ENCODE assay signal across 25 mouse cellular contexts in the genomic region with DNA sequence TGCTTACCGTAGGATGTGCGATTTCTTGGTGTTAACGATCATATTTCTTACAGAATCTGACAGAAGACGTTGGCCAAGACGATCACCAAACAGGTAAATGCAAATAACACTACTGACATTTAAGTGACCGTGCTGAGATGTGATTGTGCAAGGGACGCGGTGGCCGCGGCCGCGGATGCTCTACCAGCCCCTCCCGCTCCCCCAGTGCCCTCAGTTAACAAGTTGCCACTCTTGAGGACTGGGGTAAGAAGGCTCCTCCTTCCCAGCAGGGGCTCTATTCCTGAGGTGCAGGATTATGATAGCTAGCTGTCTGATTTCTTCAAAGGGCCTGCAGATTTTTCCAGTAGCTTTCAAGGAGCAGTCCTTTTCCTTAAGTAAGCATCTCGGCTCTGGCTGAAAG.
"Had no signal": no experiment of that assay in that cellular context is flagged by ENCODE, and none has a peak within 500 bp of the region (broad histone marks: within the 10 kb centered on the region; RNA-seq: fewer than 3 reads in every experiment).

No protein-coding gene starts in this region.

- H3K9ac ChIP-seq: heart, embryonic 12.5 days; hindbrain, embryonic 12.5 days; hindbrain, embryonic 14.5 days; intestine, embryonic 15.5 days; limb, embryonic 12.5 days; liver, embryonic 13.5 days had no signal

- DNase-seq: gastrocnemius, adult 2 months; gastrocnemius, postnatal 10 days; gastrocnemius, postnatal 25 days; heart, postnatal 14 days; heart, postnatal 4 days; kidney, adult 2 months; kidney, adult 9 months; kidney, postnatal 10 days; kidney, postnatal 4 days; liver; liver, embryonic 13.5 days had no signal

- ATAC-seq: forebrain, embryonic 16.5 days; hindbrain, embryonic 16.5 days; inflammation-experienced regulatory T-cells, adult 6 months; intestine, embryonic 15.5 days; intestine, postnatal 0 days had no signal

- H3K9me3 ChIP-seq: heart, embryonic 12.5 days; hindbrain, embryonic 10.5 days; hindbrain, embryonic 12.5 days; intestine, embryonic 15.5 days; limb, embryonic 10.5 days; limb, embryonic 12.5 days; liver, embryonic 13.5 days had no signal

- H3K4me1 ChIP-seq: hindbrain, embryonic 10.5 days; limb, embryonic 10.5 days; liver, embryonic 13.5 days had no signal

- H3K27ac ChIP-seq: hindbrain, embryonic 10.5 days; hindbrain, embryonic 12.5 days; hindbrain, embryonic 14.5 days; intestine, embryonic 15.5 days; layer of hippocampus, adult 2 months; left cerebral cortex, adult 2 months; limb, embryonic 10.5 days; limb, embryonic 12.5 days; liver, embryonic 13.5 days had no signal

- H3K36me3 ChIP-seq: liver, embryonic 13.5 days had no signal

- H3K27me3 ChIP-seq: heart, embryonic 12.5 days; hindbrain, embryonic 12.5 days; intestine, embryonic 15.5 days; limb, embryonic 12.5 days; liver, embryonic 13.5 days had no signal

- H3K4me3 ChIP-seq: gastrocnemius, adult 2 months; heart, embryonic 12.5 days; hindbrain, embryonic 10.5 days; hindbrain, embryonic 12.5 days; intestine, embryonic 15.5 days; layer of hippocampus, adult 2 months; left cerebral cortex, adult 2 months; limb, embryonic 10.5 days; limb, embryonic 12.5 days; liver, embryonic 13.5 days had no signal

- H3K4me2 ChIP-seq: hindbrain, embryonic 12.5 days; hindbrain, embryonic 14.5 days; intestine, embryonic 15.5 days; limb, embryonic 12.5 days; liver, embryonic 11.5 days; liver, embryonic 13.5 days had no signal
